Mouse (Mus musculus): ENCODE results near the gene Sppl2b. TPM values are rescaled to one million over a fixed set of nuclear protein-coding genes. Genes with fewer than 3 reads are reported as not detected.

Sppl2b gene
- polyA plus RNA-seq, 1 experiment from 2014 or later, result 43.7 TPM

GRCm38 (mm10) chr10:80837827-80838226 lies 17.2 kb upstream of the Sppl2b start:
- Histone ChIP-seq H3K4me2 (no peak overlapping the region), H3K4me3 (replicated peaks) (no peak overlapping the region), H3K27ac (no peak overlapping the region), H3K36me3 (no peaks in the 10 kb centered on the region), H3K4me1 (replicated peaks) (peaks cover 9% of the 10 kb centered on the region; the same call in 1 of the 2 replicates), H3K9me3 (peaks cover 7% of the 10 kb centered on the region; the same call in 1 of the 2 replicates), H3K27me3 (peaks cover 94% of the 10 kb centered on the region), H3K9ac (replicated peaks) (0 out of 2 replicates have a peak overlapping the region, but pooled peaks have one; percentile 1)
- no peak for ATAC-seq (ENCODE audit: insufficient number of reproducible peaks, insufficient read depth, low FRiP score, low TSS enrichment, low read depth)
- WGBS, result 15% methylated on average over 2 of the region's 2 CpGs

- no peaks in the 10 kb centered on the region for H3K36me3 ChIP-seq
- ATAC-seq (ENCODE audit: insufficient number of reproducible peaks, insufficient read depth, low FRiP score, low TSS enrichment, low read depth), result no peak
- 64% methylated on average over 2 of the region's 2 CpGs for WGBS
- peaks cover 7% of the 10 kb centered on the region; the same call in 1 of the 2 replicates for H3K9me3 ChIP-seq
- H3K4me1 ChIP-seq (replicated peaks), result peaks cover 13% of the 10 kb centered on the region
- H3K27ac ChIP-seq, result no peak overlapping the region
- H3K4me2 ChIP-seq, result no peak overlapping the region
- peaks cover 94% of the 10 kb centered on the region for H3K27me3 ChIP-seq
- H3K4me3 ChIP-seq (replicated peaks), result no peak overlapping the region
- H3K9ac ChIP-seq (replicated peaks), result 0 out of 2 replicates have a peak overlapping the region, but pooled peaks have one; percentile 1
Observed at GRCm38 (mm10) chr10:80838346-80838912, 16.6 kb upstream of the Sppl2b start.

GRCm38 (mm10) chr10:80839848-80840247 lies 15.2 kb upstream of the Sppl2b start:
- Histone ChIP-seq H3K4me2 (no peak overlapping the region), H3K27ac (no peak overlapping the region), H3K9me3 (0 out of 2 replicates have a peak, but pooled peaks cover under 1% of the 10 kb centered on the region), H3K36me3 (no peaks in the 10 kb centered on the region), H3K9ac (replicated peaks) (no peak overlapping the region), H3K4me3 (replicated peaks) (no peak overlapping the region), H3K27me3 (peaks cover 94% of the 10 kb centered on the region), H3K4me1 (replicated peaks) (peaks cover 15% of the 10 kb centered on the region)
- no peak for ATAC-seq (ENCODE audit: insufficient number of reproducible peaks, insufficient read depth, low FRiP score, low TSS enrichment, low read depth)
- WGBS, result 64% methylated on average over 6 of the region's 6 CpGs

DNA sequence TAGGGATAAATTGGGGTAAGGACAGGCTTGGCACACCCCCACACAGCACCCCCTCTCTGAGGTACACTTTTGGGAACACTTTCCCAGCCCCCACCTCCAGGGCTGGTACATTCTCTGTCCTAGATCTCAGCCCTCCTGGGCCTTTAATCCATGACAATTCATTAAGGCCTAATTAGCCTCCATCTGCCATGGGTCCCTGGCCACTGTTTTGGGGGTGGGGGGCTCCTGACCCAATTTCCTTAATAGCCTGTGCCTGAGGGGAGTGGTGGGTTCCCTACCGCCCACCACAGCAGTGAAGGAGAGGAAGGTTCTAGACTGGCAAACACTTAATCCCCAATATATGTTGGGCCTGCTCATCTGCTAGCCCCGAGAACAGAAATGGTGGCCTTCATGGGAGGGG lies 13.4 kb upstream of the Sppl2b start:
- Histone ChIP-seq H3K36me3 (no peaks in the 10 kb centered on the region), H3K4me2 (no peak overlapping the region), H3K4me3 (replicated peaks) (no peak overlapping the region), H3K27ac (no peak overlapping the region), H3K9me3 (no peaks in the 10 kb centered on the region), H3K4me1 (replicated peaks) (peaks cover 9% of the 10 kb centered on the region), H3K9ac (replicated peaks) (0 out of 2 replicates have a peak overlapping the region, but pooled peaks have one; percentile 6), H3K27me3 (peaks cover 89% of the 10 kb centered on the region)
- ATAC-seq (ENCODE audit: insufficient number of reproducible peaks, insufficient read depth, low FRiP score, low TSS enrichment, low read depth), result no peak
- WGBS, result 74% methylated on average over 2 of the region's 2 CpGs

DNA sequence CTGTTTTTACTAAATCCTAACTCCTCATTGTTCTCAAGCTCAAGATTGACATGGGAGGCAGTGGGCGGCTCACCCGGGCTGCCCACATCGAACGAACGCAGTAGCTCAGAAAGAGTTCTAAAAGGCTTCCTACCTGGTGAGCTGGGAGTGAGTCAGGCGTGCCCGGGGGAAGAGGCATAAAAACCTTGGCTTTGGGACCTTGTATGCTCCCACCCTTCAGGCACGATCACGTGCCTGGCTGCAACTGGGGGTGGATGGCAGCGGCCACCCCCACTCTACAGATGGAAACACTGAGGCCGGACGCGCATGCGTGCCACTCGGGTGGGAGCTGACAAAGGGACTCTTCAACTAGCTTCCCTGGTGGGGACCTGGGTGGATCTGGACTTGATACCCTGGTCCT lies 12.7 kb upstream of the Sppl2b start:
- H3K27me3 ChIP-seq, result peaks cover 83% of the 10 kb centered on the region
- WGBS, result 82% methylated on average over 15 of the region's 15 CpGs
- H3K9me3 ChIP-seq, result no peaks in the 10 kb centered on the region
- H3K4me1 ChIP-seq (replicated peaks), result peaks cover 9% of the 10 kb centered on the region
- no peaks in the 10 kb centered on the region for H3K36me3 ChIP-seq
- no peak overlapping the region for H3K9ac ChIP-seq (replicated peaks)
- H3K4me2 ChIP-seq, result no peak overlapping the region
- no peak overlapping the region for H3K27ac ChIP-seq
- no peak for ATAC-seq (ENCODE audit: insufficient number of reproducible peaks, insufficient read depth, low FRiP score, low TSS enrichment, low read depth)
- H3K4me3 ChIP-seq (replicated peaks), result no peak overlapping the region

- no peak for ATAC-seq (ENCODE audit: insufficient number of reproducible peaks, insufficient read depth, low FRiP score, low TSS enrichment, low read depth)
Observed at GRCm38 (mm10) chr10:80843087-80843930, 11.8 kb upstream of the Sppl2b start.

DNA sequence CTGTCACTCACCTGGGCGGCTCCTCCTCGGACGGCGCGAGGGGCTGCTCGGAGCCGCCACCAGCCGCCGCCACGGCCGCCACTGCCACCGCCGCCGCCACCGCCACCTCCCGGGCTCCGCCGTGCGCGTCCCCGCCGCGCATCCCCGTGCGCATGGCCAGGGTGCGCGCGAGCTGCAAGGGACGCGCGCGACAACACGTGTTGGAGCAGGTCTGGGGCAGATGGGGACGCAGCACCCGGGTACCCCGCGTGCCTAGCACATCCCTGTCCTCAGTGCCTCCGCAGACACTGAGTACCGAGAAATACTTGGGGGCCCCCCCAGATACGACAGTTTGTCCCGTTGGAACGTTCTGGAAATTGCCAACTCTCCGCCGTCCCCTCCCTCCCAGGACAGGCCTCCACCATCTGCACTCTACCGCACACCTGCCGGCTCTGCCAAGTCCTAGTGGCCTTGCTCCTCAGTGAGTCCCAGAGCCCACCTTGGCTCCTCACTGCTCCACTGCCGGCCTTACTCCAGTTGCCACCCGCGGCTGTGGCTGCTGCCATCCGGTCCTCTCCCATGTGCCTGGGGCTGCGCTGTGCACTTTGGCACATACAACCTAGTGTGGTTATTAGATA lies 11.0 kb upstream of the Sppl2b start, which contains the start of gene Lingo3:
Lingo3 (minus strand) TSS at position 109 of the 617 bp plus-strand sequence.
- Histone ChIP-seq H3K9ac (replicated peaks) (peak within 1 kb of the TSS; percentile 66), H3K4me1 (replicated peaks) (peaks cover 12% of the 10 kb centered on the region), H3K4me3 (replicated peaks) (peak within 1 kb of the TSS; percentile 51), H3K4me2 (peak within 1 kb of the TSS; percentile 90), H3K9me3 (no peaks in the 10 kb centered on the region), H3K27ac (no peak within 1 kb of the TSS), H3K36me3 (no peaks in the 10 kb centered on the region), H3K27me3 (peaks cover 69% of the 10 kb centered on the region)
- no peak for ATAC-seq (ENCODE audit: insufficient number of reproducible peaks, insufficient read depth, low FRiP score, low TSS enrichment, low read depth)
- 4% methylated on average over 45 of the region's 51 CpGs for WGBS

More at GRCm38 (mm10) chr10:80843087-80843930, 11.8 kb upstream of the Sppl2b start:
- Histone ChIP-seq H3K4me3 (replicated peaks) (peak overlapping the region; percentile 51), H3K9me3 (no peaks in the 10 kb centered on the region), H3K27ac (no peak overlapping the region), H3K4me2 (peak overlapping the region; percentile 90), H3K27me3 (peaks cover 73% of the 10 kb centered on the region), H3K9ac (replicated peaks) (peak overlapping the region; percentile 66), H3K36me3 (no peaks in the 10 kb centered on the region), H3K4me1 (replicated peaks) (peaks cover 9% of the 10 kb centered on the region)
- WGBS, result 12% methylated on average over 32 of the region's 32 CpGs

GRCm38 (mm10) chr10:80845055-80845693 lies 9.9 kb upstream of the Sppl2b start:
- peaks cover 12% of the 10 kb centered on the region for H3K4me1 ChIP-seq (replicated peaks)
- 0 out of 2 replicates have a peak, but pooled peaks cover 3% of the 10 kb centered on the region for H3K36me3 ChIP-seq
- H3K27me3 ChIP-seq, result peaks cover 61% of the 10 kb centered on the region
- H3K9me3 ChIP-seq, result no peaks in the 10 kb centered on the region
- no peak overlapping the region for H3K4me3 ChIP-seq (replicated peaks)
- H3K4me2 ChIP-seq, result no peak overlapping the region
- no peak overlapping the region for H3K27ac ChIP-seq
- no peak overlapping the region for H3K9ac ChIP-seq (replicated peaks)
- WGBS, result 65% methylated on average over 8 of the region's 8 CpGs
- no peak for ATAC-seq (ENCODE audit: insufficient number of reproducible peaks, insufficient read depth, low FRiP score, low TSS enrichment, low read depth)

DNA sequence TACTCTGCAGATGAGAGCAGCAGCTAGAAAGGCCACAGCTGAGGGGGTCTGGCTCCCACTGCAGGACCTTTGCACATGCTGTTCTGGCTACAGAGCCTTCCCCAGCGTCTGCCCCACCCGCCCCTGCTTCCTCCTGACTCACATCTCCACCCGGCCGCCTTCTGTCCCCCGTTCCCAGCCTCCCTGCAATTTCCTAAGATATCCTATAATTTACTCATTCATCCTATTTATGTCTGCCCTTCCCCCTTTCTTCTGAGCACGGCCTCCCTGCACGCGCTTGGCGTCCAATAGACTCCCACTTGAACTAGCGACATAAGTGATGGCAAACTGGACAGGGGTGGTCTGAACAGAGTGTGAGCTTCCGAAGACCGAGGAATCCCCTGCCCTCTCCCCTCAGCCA lies 9.3 kb upstream of the Sppl2b start:
- H3K27me3 ChIP-seq, result peaks cover 55% of the 10 kb centered on the region
- no peak for ATAC-seq (ENCODE audit: insufficient number of reproducible peaks, insufficient read depth, low FRiP score, low TSS enrichment, low read depth)
- no peak overlapping the region for H3K9ac ChIP-seq (replicated peaks)
- no peak overlapping the region for H3K27ac ChIP-seq
- WGBS, result 81% methylated on average over 12 of the region's 12 CpGs
- H3K9me3 ChIP-seq, result no peaks in the 10 kb centered on the region
- H3K4me1 ChIP-seq (replicated peaks), result peaks cover 12% of the 10 kb centered on the region
- H3K4me3 ChIP-seq (replicated peaks), result no peak overlapping the region
- H3K4me2 ChIP-seq, result no peak overlapping the region
- peaks cover 9% of the 10 kb centered on the region; the same call in 1 of the 2 replicates for H3K36me3 ChIP-seq

- H3K27me3 ChIP-seq, result peaks cover 27% of the 10 kb centered on the region
- H3K4me2 ChIP-seq, result no peak overlapping the region
- H3K9me3 ChIP-seq, result no peaks in the 10 kb centered on the region
- H3K36me3 ChIP-seq, result peaks cover 35% of the 10 kb centered on the region
- no peak overlapping the region for H3K9ac ChIP-seq (replicated peaks)
- ATAC-seq (ENCODE audit: insufficient number of reproducible peaks, insufficient read depth, low FRiP score, low TSS enrichment, low read depth), result no peak
- H3K4me3 ChIP-seq (replicated peaks), result no peak overlapping the region
- peaks cover 11% of the 10 kb centered on the region for H3K4me1 ChIP-seq (replicated peaks)
- H3K27ac ChIP-seq, result no peak overlapping the region
- 8% methylated on average over 10 of the region's 10 CpGs for WGBS
Observed at GRCm38 (mm10) chr10:80848571-80848970, 6.5 kb upstream of the Sppl2b start.

DNA sequence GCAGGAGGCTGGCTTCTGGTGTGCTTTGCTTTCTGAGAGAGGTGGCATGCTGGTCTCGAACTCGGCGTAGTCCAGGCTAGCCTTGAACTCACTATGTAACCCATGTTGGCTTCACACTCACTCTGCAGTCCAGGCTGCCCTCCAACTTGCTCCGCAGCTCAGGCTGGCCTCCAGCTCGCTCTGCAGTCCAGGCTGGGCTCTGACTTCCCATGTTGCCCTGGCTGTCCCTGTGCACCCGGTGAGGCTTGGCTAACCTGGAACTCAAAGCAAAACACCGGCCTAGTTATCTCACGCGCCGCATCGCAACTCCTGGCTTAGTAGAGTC lies 636 bp downstream of the Sppl2b start:
- peak overlapping the region; percentile 99 for H3K4me2 ChIP-seq
- no peak overlapping the region for H3K27ac ChIP-seq
- no peak for ATAC-seq (ENCODE audit: insufficient number of reproducible peaks, insufficient read depth, low FRiP score, low TSS enrichment, low read depth)
- no peaks in the 10 kb centered on the region for H3K9me3 ChIP-seq
- 16% methylated on average over 11 of the region's 11 CpGs for WGBS
- peaks cover 26% of the 10 kb centered on the region for H3K4me1 ChIP-seq (replicated peaks)
- H3K36me3 ChIP-seq, result peaks cover 27% of the 10 kb centered on the region
- H3K27me3 ChIP-seq, result no peaks in the 10 kb centered on the region
- H3K4me3 ChIP-seq (replicated peaks), result peak overlapping the region; percentile 97
- peak overlapping the region; percentile 90 for H3K9ac ChIP-seq (replicated peaks)

Measured in limb, embryonic 12.5 days (tissue).